Mouse (Mus musculus) frontal cortex, postnatal 25 days (tissue): ENCODE results near the gene Fam234b.

Experiments
- DNase-seq, 2 experiments: peaks; one replicate each; pipeline ENCODE4 v3.0.0; 2022; ENCODE audit warnings: low spot score in 2 of 2

Gene Fam234b

DNA sequence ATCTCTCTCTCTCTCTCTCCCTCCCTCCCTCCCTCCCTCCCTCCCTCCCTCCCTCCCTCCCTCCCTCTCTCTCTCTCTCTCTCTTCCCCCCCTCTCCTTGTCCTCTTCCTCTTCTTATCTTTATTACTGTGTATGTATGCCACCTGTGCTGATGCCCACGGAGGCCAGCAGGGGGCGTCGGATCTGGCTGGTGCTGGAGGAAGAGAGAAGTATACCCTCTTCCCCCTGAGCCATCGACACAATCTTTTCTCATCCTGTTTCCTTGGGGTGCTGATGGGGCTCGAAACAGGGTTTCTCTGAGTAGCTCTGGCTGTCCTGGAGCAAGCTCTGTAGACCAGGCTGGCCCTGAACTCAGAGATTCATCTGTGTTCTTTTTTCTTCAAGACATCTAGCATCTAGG is 14.9 kb upstream of the Fam234b start:
- DNase-seq, result no peak

DNA sequence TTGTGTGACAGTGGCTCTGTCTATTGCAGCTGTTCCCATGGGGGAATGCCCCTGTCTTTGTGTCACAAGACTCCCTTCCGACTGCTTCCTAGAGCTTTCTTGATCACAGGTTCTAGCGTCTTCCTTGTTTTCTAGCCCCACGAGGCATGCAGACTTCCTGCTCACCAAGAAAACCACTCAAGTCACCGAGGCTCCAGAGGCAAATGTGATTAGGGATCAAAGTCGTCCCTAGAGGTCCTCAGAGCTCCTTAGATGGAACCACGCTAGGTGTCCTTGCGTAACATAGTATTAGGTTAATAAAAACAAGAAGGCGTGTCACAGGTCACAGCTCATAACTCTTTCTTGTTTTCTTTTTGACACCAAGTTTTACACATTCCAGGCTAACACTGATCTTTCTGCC is 13.8 kb upstream of the Fam234b start:
- DNase-seq, result no peak

DNA sequence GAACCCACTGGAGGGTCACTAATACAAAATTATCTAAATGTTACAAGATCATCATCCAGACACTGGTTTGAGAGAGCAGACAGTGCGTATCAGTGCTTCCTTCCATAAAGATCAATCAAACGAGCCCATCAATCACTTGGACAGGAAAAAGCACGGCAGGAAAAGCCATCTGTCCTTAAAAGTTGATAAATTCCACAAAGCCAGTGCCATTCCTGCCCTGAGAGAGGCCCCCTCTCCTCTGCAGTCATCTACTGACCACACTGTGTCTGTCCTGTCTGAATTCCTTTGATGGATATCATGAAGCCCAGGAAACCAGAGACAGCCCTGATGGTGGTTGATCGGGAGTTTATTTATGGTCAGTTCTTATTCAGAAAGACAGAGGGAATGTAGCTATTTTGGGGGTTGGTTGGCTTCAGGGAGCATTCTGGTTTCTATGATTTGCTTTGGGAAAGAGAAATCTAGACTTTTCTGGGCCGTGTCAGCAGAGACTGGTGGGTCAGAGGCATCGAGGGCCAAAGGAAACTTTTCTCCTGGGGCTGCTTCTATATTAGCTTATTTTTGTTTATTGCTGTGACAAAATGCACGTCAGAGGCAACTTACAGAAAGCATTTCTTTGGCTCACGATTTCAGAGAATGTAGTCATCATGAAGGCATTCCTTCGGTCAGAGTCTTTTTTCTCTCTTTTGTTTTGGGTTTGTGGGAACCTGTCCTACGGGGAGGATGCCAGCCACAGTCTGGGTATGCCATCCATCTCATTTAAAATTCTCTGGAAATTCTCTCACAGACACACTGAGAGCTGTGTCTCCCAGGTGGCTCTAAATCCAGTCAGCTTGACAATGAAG is 10.5 kb upstream of the Fam234b start:
- DNase-seq, result no peak

DNA sequence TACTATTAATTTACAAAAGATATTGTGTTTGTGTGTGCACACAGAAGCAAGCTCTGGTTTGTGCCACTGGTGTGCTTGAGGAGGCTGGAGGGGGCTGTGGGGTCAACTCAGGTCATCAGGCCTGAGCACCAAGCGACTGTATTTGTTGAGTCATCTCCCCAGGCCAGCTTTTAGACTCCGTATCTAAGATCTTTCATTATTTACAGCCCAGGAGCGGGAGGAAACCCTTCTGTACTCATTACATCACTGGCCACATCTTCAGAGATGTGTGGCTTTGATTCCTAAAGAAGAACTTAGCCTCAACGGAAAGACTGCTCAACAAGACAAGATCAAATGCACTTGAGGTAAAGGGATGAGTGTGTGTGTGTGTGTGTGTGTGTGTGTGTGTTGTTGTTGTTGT is 9.1 kb upstream of the Fam234b start:
- no peak for DNase-seq

DNA sequence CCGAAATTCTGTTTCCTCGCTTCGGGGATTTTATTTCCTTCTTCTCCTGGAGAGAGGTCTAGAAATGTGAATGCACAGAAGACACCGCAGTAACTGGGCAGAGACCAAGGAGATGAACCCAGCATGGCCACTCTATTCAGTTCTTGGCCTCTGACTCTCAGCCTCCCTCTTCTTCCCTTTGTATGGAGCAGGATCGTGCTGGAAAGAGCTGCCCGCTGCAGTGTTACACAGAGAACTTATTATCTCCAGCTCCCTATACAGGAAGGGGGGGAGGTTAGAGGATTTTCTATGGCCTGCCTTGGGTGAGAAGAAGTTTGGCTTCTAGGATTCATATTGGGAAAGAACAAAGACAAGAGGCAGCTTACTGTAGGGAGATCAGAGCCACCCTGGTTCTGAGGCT is 7.7 kb upstream of the Fam234b start:
- no peak for DNase-seq

DNA sequence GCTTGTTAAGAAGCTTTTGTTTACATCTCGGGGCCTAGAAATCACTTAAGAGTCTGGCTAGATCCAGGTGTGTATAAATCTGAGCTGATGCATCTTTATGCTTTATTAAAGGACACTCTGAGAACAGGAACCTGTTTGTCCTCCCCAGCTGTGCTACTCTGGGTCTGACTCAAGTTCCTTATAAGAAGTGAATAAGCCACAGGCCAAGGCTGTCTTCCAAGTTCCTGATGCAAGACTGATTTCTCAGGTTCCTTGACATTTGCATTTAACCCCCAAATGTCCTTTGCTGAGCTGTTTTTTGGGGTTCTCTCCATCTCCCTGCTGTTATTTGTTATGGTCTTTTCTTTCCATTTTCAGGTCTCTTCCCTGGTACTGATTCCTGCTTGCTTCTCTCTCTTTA is 5.9 kb upstream of the Fam234b start:
- no peak for DNase-seq

DNA sequence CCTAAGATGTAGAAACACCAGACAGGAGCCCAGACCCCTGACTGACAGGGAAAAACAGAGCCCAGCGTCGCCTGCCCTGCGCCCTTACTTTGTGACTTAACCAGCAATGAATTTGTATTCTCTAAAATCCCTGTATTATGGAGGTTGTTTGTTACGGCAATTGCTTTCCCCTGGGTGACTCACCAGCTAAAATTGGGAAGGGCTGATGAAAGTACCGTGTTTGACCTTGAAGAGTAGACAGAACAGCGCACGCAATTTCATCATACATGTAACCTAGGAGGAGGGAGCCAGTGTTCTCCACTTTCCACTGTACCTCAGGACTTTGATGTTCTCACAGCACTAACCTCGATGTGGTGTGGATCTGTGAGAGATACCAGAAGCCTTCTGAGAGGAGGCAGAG is 4.8 kb upstream of the Fam234b start:
- no peak for DNase-seq

DNA sequence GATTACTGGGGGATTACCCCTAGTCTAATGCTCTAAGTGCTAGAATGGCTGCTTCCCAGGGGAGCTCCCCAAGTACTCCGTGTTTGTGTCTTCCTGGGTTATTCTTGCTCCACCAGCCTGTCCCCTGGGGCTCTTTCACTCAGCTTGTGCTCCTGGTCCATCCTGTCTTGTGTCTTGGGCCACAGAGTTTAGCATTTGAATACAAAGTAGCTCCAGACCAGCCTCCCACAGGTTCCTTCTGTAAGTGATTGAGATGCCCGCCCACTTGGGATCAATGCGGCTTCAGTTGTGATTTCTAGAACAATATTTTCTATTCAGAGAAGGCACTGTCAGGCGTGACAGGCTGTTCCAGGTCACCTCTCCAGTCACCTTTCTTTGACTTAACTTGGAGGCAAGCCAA is 4.0 kb upstream of the Fam234b start:
- DNase-seq, result no peak

DNA sequence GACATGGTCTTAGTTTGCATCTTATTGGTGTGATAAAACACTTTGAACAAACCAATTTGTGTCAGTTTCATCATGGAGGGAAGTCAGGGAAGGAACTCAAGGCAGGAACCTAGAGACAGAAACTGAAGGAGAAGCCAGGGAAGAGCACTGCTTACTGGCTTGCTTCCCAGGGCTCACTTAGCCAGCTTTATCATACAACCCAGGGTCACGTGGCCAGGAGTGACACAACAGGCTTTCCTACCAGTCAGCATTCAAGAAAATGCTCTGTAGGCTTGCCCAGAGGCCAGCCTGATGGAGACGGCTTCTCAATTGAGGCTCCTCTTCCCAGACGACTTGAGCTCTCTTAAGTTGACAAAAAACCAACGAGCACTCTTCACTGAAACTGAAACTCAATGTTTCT is 2.9 kb upstream of the Fam234b start:
- DNase-seq, result no peak

DNA sequence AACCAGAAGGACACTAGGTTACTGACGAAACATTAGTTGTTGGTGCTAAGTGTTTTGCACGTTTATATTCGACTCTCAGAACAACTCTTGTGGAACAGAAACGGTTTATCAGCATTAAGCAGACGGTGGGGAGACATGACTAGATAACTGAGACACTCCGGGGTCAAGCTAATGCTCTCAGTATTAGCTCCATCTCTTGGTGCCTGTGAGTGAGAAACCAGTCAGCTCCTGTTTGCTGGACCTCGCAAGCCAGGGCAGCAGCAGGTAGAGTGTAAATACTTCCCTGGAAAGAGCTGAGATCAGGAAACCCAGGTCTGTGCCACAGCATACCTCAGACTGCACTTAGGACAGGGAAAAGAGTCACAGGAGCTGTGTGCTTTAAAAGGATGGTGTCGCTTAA is 1.1 kb upstream of the Fam234b start:
- no peak for DNase-seq

DNA sequence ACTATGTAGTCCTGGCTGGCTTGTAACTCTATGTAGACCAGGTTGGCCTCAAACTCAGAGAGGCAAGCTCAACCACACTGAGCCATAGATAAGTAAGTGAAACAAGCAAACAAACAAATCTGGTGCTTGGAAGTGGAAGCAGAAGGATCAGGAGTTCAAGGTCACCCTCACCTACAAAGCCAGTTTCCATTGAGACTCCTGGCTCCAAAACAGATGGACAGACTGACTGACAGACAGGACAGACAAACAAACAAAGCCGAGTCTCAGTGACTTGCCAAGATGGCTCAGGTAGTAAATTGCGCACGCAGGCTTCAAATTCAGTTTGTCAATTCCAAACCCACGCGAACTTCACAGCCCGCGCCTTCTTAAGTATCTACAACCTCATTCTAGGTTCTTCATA is 331 bp upstream of the Fam234b start:
- DNase-seq, result no peak

DNA sequence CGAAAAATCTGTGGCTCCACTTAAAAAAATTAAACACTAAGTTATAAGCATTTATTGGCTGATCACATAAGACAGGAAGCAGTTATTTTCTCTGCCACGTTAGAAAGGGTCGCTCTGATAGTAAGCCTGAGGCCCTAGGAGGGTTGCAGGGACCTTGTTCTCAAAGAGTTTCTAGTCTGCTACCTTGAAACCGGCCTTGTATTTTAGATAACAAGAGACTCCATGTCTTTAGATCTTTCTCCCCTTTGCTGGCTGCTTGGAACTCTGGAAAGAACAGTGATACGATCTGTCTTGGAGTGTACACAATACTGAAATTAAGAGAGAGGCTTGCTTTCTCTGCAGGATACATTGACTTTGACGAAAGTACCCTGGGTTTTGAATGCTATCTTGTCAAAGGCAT is 949 bp downstream of the Fam234b start:
- DNase-seq, result no peak

DNA sequence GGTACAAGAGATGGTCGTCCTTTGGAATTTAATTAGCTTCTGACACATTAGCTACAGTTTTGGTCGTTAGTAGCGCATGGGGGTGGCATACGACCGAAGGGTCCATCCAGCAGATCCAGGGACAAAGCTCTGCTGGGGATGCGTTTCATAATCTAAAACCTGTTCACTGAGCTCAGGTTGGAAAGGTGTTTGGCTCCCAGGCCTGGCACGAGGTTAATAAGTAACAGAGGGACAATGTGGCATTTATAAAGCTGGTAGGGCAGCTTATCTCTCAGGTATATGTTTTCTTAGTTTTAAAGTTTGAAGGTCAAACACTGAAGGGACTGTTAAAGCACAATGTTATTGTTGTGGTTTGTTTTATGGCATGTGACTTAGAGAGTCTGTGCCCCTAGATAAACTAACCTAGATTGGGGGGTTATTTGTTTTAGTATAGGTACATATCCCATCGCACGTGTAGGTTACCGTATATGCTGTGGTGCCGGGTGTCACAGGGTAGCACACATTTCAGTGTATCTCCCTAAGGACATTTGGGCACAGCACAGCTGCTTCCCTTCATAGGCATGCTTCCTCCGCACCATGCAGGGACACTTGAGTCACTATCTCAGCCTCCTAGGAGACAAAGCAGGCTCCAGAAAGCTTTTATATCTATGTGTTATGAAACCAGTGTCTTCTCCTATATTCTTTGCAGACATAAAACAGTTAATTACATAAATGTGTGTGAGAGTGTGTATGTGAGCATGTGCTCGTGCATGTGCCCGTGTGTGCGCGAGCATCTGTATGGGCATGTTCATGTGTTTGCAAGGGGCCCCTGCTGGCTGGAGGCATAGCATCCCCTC is 2.6 kb downstream of the Fam234b start:
- no peak for DNase-seq

DNA sequence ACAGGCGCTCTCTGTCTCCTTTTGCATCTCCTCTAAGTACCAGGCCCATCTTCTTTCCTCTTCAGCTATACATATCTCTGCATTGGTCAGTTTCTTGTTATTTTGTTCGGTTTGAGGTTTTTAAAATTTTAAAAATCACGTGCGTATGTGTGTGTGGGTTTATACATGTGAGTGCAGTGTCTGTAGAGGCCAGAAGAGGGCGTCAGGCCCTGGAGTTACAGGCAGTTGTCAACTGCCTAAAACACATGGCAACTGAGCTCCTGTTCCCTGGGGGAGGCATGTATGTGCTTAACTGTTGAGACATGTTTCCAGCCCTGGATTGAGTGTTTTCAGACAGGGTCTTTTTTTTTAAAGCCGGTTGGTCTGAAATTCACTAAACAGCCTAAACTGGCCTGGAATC is 4.9 kb downstream of the Fam234b start:
- DNase-seq, result no peak

DNA sequence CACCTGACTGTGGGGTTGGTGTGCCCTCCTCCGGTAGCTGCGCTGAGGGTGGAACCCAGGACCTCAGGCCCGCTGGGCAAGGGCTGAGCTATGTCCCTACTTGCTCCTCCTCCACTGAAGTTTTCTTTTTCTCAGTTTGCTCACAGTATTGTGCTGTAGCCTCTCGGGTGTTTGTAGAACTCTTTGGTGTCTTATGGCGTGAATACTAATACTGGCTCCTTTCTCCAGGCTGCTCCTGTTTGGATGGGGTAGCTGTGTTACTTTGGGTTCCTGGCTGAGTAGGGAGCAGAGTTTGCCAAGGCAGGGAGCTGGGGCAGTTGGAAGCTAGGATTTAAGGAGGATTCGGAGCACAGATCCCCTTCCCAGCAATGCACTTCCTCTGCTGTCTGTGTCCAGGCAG is 6.0 kb downstream of the Fam234b start:
- DNase-seq, result no peak

DNA sequence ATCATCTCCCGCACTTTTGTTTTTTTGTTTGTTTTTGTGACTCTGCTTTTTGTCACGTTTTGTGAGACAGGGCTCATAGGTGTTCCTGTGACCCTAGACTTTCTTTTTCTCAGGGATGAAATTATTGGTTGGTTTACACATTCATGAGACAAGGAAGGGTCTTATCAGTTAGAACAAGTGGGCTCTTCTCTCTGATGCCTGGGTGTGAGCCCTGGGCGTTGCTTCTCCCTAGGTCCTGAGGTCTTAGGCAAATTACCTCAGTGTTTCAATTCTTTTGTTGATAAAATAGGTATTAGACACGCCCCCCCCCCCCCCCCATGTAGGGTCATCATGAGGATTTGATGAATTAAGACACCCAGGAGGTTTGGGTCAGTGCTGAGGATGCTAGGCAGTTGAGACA is 7.1 kb downstream of the Fam234b start:
- DNase-seq, result no peak

DNA sequence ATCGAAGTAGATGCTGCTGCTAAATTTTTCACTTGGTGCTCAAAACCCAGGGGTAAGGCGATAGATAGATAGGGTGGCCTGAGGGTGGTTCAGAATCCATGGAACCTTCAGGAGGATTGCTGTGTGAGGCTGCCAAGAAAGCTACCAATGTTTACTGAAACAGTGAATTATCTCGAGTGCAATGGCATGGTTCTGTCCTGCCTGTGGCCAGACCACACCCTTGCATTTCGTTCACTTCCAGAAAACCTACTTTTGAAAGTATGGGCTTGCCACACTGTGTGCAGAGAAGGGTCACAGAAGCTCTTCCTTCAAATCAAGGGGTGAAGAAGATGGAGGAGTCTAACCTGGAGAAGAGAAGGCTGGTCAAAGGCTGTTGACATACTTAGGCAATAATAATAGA is 8.0 kb downstream of the Fam234b start:
- no peak for DNase-seq

DNA sequence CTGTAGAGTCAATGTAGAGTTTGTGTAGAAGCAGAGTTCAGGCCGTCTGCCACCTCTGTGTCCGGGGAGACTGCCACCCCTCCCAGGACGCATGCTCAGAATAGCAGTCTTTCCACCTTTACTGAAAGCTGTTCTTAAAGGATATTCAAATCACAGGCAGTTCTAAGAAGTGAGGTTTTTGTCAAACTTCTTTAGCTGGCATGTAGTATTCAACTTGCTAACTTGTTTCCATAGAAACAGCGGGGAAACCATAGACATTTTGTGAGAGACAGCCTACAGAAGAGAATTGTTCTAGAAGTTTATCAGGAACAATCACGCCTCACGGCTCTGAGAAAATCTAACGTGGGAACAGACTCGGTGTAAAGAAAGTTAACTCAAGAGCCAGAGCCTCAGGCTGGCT is 9.1 kb downstream of the Fam234b start:
- DNase-seq, result no peak

DNA sequence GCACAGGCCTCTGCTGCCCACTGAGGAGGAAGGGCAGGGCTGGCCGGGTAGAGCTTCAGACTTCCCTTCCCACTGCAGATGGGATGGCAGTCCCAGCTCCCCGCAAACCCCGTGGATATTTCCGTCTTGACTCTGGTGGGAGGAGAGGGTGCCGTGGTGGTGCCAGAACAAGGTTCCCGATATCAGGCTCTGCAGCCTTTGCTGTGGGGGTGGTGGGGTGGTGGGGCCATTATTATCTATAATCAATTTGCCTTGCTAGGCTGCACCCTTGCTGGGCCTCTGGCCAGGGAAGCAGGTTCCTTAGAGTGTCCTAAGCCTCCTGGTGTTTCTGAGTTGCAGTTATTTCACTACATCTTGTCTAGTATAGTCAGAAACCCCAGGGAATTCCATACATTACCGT is 13.4 kb downstream of the Fam234b start:
- DNase-seq, result no peak

DNA sequence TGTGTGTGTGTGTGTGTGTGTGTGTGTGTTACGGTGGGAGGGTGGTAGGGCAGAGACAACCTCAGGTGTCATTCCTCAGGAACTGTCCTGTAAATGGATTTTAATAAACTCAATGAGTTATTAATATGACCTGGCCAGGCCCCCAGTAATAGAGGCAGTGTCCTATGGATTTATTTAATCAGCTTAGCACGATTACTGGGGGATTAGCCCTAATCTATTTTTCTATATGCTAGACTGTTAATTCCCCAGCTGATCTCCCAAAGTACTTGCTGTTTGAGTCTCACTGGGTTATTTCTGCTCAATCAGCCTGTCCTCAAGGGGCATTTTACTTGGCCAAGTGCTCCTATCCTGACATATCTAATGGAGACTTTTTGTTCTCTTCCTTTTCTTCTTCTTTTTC is 14.9 kb downstream of the Fam234b start:
- DNase-seq, result no peak

DNA sequence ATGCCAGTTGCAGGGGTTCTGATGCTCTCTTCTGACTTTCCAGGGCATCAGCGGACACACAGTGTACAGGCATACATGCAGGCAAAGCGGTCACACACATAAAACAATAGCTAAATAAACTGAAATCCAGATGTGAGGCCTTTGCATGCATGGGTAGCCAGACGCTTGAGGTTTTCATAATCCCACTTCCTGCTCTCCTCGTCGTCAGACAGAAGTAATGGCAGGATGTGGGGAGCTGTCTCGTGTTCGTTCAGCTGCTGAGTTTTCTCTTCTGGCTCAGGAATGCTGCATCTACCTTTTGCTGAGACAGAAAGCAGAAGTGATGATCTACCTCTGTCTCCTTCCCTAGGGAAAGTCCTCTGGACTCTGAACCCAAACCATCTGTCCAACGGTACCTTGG is 20.6 kb downstream of the Fam234b start:
- no peak for DNase-seq

DNA sequence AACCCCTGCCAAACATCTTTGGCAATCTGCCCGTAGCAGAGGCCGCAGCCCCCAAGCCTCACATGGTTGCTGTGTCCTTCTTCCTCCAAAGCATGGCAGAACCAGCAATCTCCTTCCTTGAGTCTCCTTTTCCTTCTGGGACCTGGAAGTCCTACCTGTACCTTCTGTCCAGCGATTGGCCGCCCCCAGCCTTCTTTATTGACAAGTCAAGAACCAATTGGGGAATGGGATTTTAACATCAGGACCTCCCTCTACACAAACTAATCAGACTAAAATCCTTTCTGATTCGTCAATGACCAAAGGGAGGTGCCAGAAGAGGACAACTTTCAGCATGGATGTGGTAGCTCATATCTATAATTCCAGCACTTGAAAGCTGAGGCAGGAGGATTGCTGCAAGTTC is 22.1 kb downstream of the Fam234b start:
- no peak for DNase-seq

DNA sequence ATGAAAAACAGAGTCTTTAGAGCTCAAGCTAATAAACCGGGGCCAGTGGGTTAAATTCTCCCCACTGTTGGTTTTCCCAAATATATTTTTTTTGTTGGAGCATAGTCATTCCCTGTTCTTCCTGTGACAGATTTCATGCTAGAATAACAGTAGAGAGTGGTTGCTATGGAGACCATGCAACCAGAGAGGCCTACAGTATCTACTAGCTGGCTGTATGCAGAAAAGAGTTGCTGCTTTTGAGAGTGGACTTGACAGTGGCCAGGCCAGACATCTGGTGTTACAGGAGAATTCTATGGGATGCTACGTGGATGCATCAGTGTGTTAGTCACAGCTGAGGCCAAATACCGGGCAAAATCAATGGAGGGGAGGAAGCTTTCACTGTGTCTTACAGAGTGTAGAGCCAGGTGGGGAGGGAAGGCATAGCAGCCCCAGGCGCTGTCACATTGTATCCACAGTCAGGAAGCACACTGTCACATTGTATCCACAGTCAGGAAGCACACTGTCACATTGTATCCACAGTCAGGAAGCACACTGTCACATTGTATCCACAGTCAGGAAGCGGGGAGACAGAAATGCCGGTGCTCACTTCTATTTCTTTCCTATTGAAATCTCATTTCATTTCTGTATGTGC is 26.1 kb downstream of the Fam234b start:
- no peak for DNase-seq
